Mouse (Mus musculus): ENCODE results near the gene Glb1l3. TPM values are rescaled to one million over a fixed set of nuclear protein-coding genes. Genes with fewer than 3 reads are reported as not detected.

Glb1l3 gene
- polyA plus RNA-seq, 1 experiment: not detected

DNA sequence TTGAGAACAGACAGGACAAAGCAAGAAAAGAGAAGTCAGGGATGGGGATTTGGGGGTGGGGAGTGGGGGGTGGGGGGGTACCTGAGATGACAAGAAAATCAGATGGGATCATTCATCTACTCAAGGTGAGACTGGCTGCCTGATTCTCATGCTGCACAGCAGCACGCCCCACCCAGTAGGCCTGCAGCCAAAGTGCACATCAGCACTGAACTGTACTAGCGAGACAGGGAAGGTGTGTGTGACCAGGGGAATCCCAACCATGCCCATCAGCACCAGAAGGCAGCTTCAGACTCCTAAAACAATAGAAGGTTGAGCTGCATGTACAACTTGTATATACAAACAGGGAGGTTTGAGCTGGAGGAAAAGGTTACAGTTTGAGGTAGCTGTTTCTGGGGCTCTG, 85.0 kb downstream of the Glb1l3 start:
- Histone ChIP-seq H3K36me3 (ENCODE audit: control insufficient read depth, insufficient read depth, low read length) (peaks cover 1% of the 10 kb centered on the region; the same call in 1 of the 2 replicates), H3K4me3 (ENCODE audit: insufficient read depth, low read depth, low read length) (no peak overlapping the region), H3K27ac (ENCODE audit: insufficient read depth, low read depth, low read length) (no peak overlapping the region), H3K4me1 (ENCODE audit: control insufficient read depth, insufficient read depth, low read length) (no peaks in the 10 kb centered on the region), H3K27me3 (replicated peaks; ENCODE audit: control insufficient read depth, insufficient read depth, low read length) (no peaks in the 10 kb centered on the region)
- DNase-seq: no peak
- no peak for TF ChIP-seq CTCF (conservative IDR thresholded peaks at IDR 0.05; ENCODE audit: insufficient read depth, insufficient read length, low read depth, low read length)
- TF ChIP-seq POLR2A (IDR thresholded peaks at IDR 0.05; ENCODE audit: low read depth, low read length): no peak
- WGBS: 80% methylated on average over 2 of the region's 2 CpGs

GRCm38 (mm10) chr9:26768181-26768580, 92.5 kb downstream of the Glb1l3 start:
- WGBS: 89% methylated on average over 3 of the region's 3 CpGs
- H3K27me3 ChIP-seq (replicated peaks; ENCODE audit: control insufficient read depth, insufficient read depth, low read length): no peaks in the 10 kb centered on the region
- H3K4me1 ChIP-seq (ENCODE audit: control insufficient read depth, insufficient read depth, low read length): no peaks in the 10 kb centered on the region
- no peaks in the 10 kb centered on the region; the same call in 1 of the 2 replicates for H3K36me3 ChIP-seq (ENCODE audit: control insufficient read depth, insufficient read depth, low read length)
- TF ChIP-seq POLR2A (IDR thresholded peaks at IDR 0.05; ENCODE audit: low read depth, low read length) (no peak), CTCF (conservative IDR thresholded peaks at IDR 0.05; ENCODE audit: insufficient read depth, insufficient read length, low read depth, low read length) (no peak)
- no peak overlapping the region for H3K4me3 ChIP-seq (ENCODE audit: insufficient read depth, low read depth, low read length)
- no peak for DNase-seq
- H3K27ac ChIP-seq (ENCODE audit: insufficient read depth, low read depth, low read length): no peak overlapping the region

Other genes starting within 250 kb of the Glb1l3 start
- gene B3gat1, start 127.2 kb downstream of the Glb1l3 start, polyA plus RNA-seq (2012; rRNA removed): 0.04 and 0.09 TPM in 2 replicates
- gene Glb1l2, start 54.4 kb downstream of the Glb1l3 start, polyA plus RNA-seq (2012; rRNA removed): 60.4 and 66.7 TPM in 2 replicates
- gene Gm1110, start 62.2 kb upstream of the Glb1l3 start, polyA plus RNA-seq (2012; rRNA removed): not detected in 2 replicates
- 49.1 and 57.0 TPM in 2 replicates for gene Acad8, start 138.7 kb upstream of the Glb1l3 start, polyA plus RNA-seq (2012; rRNA removed)
- gene Thyn1, start 138.8 kb upstream of the Glb1l3 start, polyA plus RNA-seq (2012; rRNA removed): 9.7 and 11.3 TPM in 2 replicates
- 21.6 and 25.6 TPM in 2 replicates for gene Vps26b, start 169.2 kb upstream of the Glb1l3 start, polyA plus RNA-seq (2012; rRNA removed)
- gene Ncapd3, start 169.3 kb upstream of the Glb1l3 start, polyA plus RNA-seq (2012; rRNA removed): 9.6 and 12.5 TPM in 2 replicates